Mouse (Mus musculus) adipocyte (in vitro differentiated cells): ENCODE results near the gene Phactr1.
A peak's percentile ranks its signal among the peaks of the same experiment; 100 is the strongest.

ENCODE experiments used
- DNase-seq: peaks from one replicate; pipeline ENCODE4 v3.0.0-alpha.2; 2016; ENCODE audit warnings: low spot score

Gene Phactr1

GRCm38 (mm10) chr13:43124683-43125074 is 444.3 kb downstream of the Phactr1 start:
- DNase-seq: no peak

GRCm38 (mm10) chr13:43130161-43130560 is 449.7 kb downstream of the Phactr1 start:
- DNase-seq: no peak

- DNase-seq: no peak
Measured at GRCm38 (mm10) chr13:43131741-43132191, 451.3 kb downstream of the Phactr1 start.

DNA sequence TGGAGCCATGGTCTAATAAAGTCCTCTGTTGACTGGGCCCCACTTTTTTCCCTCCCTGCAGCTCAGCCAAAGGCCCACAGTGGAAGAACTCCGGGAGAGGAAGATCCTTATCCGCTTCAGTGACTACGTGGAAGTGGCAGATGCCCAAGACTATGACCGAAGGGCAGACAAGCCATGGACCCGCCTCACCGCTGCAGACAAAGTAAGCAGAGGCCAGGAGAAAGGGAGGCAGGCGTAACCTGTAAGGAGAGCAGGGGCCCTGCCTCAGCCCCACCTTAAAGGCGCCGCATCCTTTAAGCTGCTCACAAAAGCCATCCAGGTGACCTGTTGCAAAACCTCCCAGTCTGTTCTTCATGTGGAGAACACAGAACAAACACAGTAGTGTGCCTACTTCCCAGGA is 452.4 kb downstream of the Phactr1 start:
- DNase-seq: no peak

DNA sequence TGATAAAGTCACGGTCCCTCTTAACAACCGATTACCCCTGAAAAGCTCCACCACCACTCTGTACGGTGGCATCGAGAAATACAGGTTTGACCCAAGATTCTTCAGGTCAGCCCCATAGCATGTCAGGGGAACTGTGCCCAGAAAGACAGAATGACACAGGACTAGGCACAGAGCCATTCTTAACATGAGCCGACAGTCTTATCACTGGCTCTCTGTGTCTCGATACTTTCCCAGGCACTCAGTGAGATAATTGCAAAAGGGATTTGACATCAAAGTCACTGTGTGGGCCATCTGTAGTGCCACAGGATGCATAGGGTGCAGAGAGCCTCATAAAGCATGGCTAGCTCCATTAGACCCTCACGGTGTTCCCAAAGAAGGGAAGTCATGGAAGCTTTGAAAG is 453.0 kb downstream of the Phactr1 start:
- no peak for DNase-seq

- peak; percentile 6 for DNase-seq
Measured at GRCm38 (mm10) chr13:43134468-43134867, 454.0 kb downstream of the Phactr1 start.

DNA sequence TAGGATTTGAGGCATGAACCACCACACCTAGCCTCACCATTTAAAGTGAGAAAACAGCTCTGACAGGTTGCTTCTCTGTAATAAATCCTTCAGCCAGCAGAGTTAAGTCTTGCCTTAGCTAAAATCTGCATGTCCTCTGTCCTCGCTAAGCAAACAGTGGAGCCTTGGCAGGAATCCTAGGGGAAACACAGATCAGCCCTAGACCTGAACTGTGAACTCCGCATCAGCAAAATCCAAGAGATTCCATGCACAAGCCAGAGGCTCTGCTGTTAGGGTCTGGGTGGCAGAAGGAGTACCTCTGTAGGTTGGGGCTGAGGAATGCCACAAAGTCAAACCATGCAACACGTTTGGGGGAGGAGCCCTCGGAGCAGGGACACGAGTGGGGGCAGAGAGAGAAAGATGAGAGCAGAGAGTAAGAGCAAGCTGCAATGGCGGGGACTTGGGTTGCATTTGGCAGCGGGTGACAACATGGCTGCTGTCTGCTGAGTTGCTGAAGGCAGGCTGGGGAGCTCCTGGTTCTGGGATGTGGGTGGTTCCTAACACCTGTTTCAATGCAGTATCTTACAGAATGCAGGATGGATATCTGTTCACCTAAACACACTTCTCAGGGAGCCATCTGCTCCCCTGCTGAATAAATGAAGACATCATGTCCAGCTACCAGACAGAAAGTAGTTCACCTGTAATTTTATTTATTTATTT is 464.4 kb downstream of the Phactr1 start:
- peak; percentile 63 for DNase-seq

DNA sequence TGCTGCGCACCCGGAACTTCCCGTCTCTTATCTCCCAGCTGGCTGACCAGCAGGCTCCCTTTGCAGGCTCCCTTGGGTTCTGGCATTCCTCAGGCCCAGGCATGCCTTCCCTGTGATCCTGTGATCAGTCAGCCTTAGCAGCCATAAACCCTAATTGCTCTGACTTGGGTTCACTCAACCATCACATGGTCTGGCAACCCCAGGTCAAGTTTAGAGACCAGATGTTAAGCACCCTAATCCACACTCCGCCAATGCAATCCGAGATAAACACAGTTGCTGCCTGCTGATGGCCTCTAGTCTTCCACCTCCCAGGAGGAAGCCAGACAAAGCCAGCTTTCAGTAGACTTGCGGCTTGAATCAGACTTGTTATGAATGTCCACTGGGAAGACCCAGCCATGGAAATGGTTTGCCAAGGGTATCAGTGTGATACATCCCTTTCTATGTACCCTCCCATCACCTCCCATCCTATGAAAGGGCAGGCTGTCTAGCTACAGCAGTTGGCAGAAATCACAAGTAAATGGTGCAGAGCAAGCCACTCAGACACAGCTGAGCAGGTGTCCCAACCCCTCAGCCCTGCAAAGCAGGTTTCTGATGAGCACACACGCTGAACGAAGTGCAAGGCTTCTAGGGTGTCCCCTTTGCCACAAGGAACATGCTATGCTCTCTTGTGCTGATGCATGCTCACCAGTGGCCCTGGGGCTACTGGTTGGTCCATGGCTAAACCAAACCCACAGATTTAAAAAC is 466.3 kb downstream of the Phactr1 start:
- no peak for DNase-seq

- DNase-seq: no peak
Measured at GRCm38 (mm10) chr13:43148692-43149091, 468.3 kb downstream of the Phactr1 start.

GRCm38 (mm10) chr13:43149661-43150060 is 469.2 kb downstream of the Phactr1 start:
- no peak for DNase-seq

DNA sequence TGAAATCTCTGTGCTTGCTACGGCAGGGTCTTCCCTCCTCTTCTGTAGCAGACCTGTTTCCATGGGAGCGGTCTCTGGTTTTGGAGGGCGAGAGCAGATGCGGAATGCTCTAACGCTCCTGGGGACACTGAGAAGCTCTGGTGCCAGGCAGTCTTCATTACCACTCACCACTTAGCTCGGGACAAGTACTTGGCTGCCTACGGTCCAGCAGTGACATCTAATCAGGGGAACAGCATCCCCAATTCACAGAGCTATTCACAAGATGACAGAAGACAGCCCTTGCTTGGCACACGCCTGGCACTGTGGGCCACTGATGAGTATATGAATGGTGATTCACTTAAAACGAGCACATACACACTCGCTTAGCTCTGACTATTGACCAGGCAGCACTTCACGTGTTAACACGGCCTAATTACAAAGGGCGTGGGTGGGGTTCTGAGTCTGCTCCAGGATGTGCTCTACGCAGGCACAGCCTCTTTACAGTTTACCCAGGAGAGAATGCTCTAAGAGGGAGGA is 471.6 kb downstream of the Phactr1 start:
- no peak for DNase-seq

DNA sequence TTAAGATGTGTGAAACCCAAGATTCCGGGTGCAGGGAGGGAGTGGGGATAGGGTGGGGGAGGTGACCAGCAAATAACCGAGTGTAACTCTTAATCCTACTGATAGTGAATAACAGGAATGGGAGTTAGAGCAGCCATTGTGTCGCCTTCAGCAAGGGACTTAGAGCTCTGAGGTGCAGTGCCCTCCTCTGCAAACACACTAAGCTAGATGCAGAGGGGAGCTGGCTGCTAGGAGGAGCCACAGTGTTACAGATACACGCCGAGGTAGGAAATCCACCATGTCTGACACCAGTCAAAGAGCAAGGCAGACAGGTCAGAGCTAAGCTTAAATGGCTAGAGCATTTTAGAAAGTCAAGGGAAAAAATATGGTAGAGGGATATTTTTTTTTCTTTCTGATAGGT is 476.9 kb downstream of the Phactr1 start:
- no peak for DNase-seq

GRCm38 (mm10) chr13:43158281-43158680 is 477.9 kb downstream of the Phactr1 start:
- no peak for DNase-seq

DNA sequence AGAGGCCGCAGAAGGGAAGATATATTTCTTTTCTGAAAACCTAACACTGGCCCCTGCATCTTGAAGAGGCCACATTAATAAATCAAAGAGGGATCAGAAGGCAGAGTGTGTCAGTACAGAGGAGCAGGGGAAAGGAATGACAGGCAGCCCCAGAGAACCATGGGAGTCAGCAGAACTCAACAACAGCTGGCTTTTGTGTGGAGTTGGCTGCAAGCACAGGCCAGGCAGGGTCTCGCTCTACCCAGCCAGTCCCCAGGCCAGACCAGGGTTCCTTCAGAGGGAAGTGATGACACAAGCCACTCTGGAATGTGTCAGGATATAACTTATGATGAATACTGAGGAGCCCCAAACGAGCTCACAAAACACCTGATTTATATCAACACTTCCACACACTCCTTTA is 479.0 kb downstream of the Phactr1 start:
- no peak for DNase-seq

DNA sequence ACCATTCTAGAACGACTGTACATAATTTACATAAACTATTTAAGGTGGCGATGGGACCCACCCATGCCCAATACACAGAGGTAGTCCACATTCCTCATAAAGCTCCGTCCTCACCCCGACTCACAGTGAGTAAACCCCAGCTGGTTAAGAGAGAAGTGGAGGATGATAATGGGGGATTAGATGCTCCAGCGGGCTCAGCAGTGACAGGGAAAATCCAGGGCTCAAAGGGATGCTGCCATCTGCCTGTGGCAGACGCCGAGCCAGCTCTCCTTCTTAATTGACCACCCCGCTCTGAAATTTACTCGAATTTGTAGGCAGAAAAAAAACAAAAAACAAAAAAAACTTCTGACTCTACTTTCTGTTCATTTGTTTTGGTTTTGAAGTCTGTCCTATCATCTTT is 487.3 kb downstream of the Phactr1 start:
- DNase-seq: no peak

GRCm38 (mm10) chr13:43171020-43171710 is 490.7 kb downstream of the Phactr1 start, which contains the start of gene Tbc1d7:
Gene Tbc1d7, minus strand, starts transcription at chr13:43171501.
- DNase-seq: peak; percentile 95

DNA sequence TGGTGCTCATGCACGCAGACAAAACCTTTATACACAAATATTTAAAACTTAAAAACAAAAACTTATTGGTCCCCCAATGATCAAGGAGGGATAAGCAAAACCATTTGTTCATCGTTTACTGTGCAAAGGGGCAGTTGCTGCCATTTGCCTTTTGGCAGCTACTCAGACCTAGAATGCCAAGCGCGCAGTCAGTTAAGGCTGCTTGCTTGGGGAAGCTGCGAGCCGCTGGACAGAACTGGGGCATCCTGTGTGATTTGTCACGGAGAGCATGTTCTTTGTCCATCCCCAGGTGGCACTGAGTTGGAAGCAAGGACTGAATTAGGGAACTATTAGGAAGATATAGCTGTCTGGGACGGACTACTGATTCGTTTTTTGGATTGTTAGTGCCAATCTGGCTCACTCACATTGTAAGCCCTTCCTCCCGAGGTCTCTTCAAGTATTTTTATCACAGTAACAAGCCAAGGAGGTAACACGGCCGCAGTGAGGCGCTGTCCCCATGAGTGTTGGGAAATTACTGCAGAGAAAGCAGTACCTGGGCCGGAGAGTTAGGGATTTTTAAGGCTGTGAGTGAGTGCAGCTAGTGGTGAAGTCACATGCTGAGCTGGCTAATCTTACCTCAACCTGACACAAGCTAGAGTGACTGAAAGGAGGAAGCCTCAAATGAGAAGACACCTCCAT is 491.8 kb downstream of the Phactr1 start:
- DNase-seq: peak; percentile 19

- peak; percentile 83 for DNase-seq
Measured at GRCm38 (mm10) chr13:43173262-43173661, 492.8 kb downstream of the Phactr1 start.

DNA sequence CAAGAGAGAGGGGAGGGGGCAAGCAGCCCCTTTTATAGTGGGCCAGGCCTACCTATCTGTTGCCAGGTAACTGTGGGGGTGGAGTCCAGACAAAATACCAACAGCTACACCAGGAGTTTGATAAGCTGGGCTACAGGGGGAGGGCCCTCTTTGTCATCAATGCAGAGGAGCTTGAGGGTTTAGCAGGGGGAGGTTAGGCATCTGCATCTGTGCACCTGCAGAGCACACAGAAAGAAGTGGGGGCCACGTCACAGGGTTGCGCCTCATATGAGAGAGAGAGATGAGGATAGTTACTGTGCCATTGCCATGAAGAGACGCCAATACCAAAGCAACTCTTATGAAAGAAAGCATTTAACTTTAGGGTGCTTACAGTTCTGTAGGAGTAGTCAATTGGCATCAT is 496.3 kb downstream of the Phactr1 start:
- DNase-seq: no peak

DNA sequence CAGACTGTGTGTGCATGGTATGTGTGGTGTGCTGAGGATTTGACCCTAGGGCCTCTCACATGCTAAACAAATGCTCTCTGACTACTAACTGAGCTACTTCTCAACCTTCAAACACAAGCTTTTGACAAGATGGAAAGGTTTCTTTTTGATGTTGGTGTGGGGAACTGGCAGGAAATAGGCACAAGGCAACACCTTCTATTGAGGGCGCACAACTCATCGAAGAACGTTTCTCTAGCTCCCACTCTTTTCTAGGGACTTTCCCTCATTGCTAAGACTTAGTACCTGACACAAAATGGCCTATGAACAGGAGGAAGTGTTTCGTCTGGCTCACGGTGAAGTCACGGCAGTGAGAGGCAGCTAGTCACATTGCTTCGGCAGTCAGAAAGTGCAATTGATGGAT is 496.9 kb downstream of the Phactr1 start:
- DNase-seq: no peak

DNA sequence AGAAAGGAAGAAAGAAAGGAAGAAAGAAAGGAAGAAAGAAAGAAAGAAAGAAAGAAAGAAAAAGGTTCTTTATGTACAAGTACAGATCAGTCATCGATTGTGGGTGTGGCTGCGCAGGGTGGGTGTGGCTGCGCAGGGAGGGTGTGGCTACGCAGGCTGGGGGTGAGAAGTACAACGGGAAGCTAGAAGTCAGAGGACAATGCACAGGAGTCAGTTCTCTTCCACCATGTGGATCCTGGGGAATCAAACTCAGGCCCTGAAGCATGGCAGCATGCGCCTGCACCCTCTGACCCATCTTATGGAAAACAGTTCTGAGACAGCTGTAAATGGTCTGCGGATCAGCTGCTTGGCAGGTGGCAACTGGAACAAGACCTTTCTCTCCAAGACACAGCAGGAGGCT is 500.7 kb downstream of the Phactr1 start:
- no peak for DNase-seq
